Mouse (Mus musculus): ENCODE results near the gene Man2b2. TPM values are rescaled to one million over a fixed set of nuclear protein-coding genes. Genes with fewer than 3 reads are reported as not detected.

Gene Man2b2
- polyA plus RNA-seq (2014; fragmentation: Nextera tagmentation; extraction: Ambion mirVana) = 15.5 and 16.8 TPM in 2 replicates

DNA sequence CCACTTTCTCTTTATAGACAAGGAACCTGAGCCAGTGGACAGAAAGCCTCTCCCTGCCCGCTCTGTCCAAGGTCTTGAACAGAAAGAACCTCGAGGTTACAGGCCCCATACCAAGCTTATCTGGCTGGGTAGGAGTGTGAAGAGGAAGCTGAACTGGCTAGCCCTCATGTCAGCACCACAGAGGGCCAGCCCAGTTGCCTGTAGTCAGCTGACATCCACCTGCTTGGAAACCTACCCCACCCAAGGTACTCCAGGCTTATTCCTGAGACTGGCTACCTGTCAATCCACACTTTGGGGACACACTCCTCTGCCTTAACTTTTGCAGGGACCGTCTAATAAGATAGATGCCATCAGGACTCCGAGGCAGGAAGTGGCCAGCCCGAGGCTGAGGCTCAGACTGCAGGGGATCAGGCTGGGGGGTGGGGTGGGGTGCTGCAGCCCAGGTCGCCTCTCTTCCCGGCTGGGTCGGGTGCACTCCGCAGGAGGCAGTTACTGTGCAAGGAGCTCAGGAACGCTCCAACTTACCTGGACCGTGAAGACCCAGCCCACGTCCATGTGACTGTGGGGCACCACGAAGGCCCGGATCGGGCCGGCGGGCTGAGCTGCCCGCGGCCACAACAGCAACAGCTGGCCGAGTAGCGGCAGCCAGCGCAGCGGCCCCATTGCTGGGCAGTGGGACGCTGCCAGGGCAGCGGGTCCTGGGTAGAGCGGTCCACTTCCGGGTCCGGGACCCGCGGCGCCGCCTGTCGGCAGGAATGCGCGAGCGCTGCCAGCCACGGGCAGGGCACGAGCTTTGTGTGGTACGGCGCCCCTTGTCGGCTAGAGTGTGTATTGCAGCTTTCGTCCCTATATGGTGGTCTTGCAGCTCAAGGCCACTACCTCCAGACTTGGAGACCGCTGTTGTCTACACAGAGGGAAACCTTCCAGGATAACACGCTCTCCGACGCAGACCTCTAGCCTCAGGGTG is at the start of gene Man2b2:
TSS of gene Man2b2 (minus strand) at position 741 of the 967 bp plus-strand sequence.
- Histone ChIP-seq H3K4me2 (ENCODE audit: low read length) (peak within 1 kb of the TSS; percentile 95), H3K4me1 (ENCODE audit: control insufficient read depth in 2 of 2, insufficient read depth in 2 of 2, low read length in 2 of 2) (peaks cover 8 to 15% of the 10 kb centered on the region in 2 experiments), H3K27ac (replicated peaks in 1 of 2; ENCODE audit: control insufficient read depth in 1 of 2, insufficient read depth in 1 of 2, low read depth in 2 of 2, low read length in 2 of 2) (peak within 1 kb of the TSS in 1 of 2 experiments; percentile 55; a peak in 2 of 4 replicates), H3K4me3 (ENCODE audit: control insufficient read depth in 1 of 2, insufficient read depth in 1 of 2, low read depth in 1 of 2, low read length in 2 of 2) (peak within 1 kb of the TSS; percentile 69 to 70), H3K9me3 (ENCODE audit: control insufficient read depth, low read length) (no peaks in the 10 kb centered on the region), H3K27me3 (ENCODE audit: control insufficient read depth, insufficient read depth, low read length) (no peaks in the 10 kb centered on the region), H3K36me3 (ENCODE audit: control insufficient read depth, insufficient read depth, low read length) (peaks cover 25% of the 10 kb centered on the region), H3K9ac (ENCODE audit: low read length) (peak within 1 kb of the TSS; percentile 80)
- peak; percentile 75 for ATAC-seq (ENCODE audit: insufficient number of reproducible peaks, insufficient read depth, low FRiP score, low read depth)
- 1% methylated on average over 46 of the region's 46 CpGs for WGBS

DNA sequence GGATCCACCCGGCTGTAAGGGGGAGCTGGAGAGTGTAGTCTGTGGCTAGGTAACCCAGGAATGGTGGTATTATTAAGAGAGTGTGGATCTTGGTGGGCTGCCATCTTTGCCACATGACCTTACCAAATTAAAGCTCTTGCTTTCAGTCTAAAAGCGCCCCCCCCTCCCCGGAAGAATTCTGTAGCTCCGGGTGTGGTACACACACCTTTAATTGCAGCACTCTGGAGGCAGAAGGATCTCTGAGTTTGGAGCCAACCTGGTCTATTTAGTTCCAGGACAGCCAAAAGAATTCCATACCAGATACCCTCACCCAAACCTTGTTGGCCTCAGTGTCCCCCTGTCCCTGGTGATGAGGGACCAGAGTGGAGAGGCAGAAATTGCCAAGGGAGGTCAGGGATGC is 48.3 kb upstream of the Man2b2 start:
- 81% methylated on average over 4 of the region's 4 CpGs for WGBS
- H3K27ac ChIP-seq (replicated peaks in 1 of 2; ENCODE audit: control insufficient read depth in 1 of 2, insufficient read depth in 1 of 2, low read depth in 2 of 2, low read length in 2 of 2) = no peak overlapping the region
- H3K9me3 ChIP-seq (ENCODE audit: control insufficient read depth, low read length) = no peaks in the 10 kb centered on the region

DNA sequence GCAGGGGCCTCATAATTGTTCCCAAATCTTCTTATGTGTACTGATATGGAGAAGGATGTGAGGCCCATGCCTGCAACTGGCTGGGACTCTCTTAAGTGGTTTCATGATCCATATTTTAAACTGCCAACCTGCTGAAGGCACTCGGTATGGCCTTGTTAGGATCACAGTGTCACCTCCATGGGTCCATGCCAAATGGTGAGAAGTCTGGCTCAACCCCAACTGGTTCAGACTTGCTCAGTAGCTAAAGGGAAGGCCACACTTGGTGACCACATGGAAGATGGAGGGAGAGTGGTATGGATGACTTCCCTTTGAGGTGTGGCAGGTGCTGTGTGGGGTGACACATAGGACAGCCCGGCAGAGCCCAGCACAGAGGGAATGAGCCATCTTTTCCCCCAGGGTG is 47.2 kb upstream of the Man2b2 start:
- H3K4me1 ChIP-seq (ENCODE audit: control insufficient read depth in 2 of 2, insufficient read depth in 2 of 2, low read length in 2 of 2) = no peaks in the 10 kb centered on the region
- no peaks in the 10 kb centered on the region for H3K9me3 ChIP-seq (ENCODE audit: control insufficient read depth, low read length)
- H3K27ac ChIP-seq (replicated peaks in 1 of 2; ENCODE audit: control insufficient read depth in 1 of 2, insufficient read depth in 1 of 2, low read depth in 2 of 2, low read length in 2 of 2) = no peak overlapping the region
- WGBS = 56% methylated on average over 2 of the region's 2 CpGs
- ATAC-seq (ENCODE audit: insufficient number of reproducible peaks, insufficient read depth, low FRiP score, low read depth) = no peak
- peaks cover 19% of the 10 kb centered on the region for H3K27me3 ChIP-seq (ENCODE audit: control insufficient read depth, insufficient read depth, low read length)
- no peak overlapping the region for H3K9ac ChIP-seq (ENCODE audit: low read length)
- H3K4me3 ChIP-seq (ENCODE audit: control insufficient read depth in 1 of 2, insufficient read depth in 1 of 2, low read depth in 1 of 2, low read length in 2 of 2) = no peak overlapping the region
- H3K4me2 ChIP-seq (ENCODE audit: low read length) = no peak overlapping the region
- no peaks in the 10 kb centered on the region for H3K36me3 ChIP-seq (ENCODE audit: control insufficient read depth, insufficient read depth, low read length)

More for the DNA sequence above, 48.3 kb upstream of the Man2b2 start:
- Histone ChIP-seq H3K4me3 (ENCODE audit: control insufficient read depth in 1 of 2, insufficient read depth in 1 of 2, low read depth in 1 of 2, low read length in 2 of 2) (no peak overlapping the region), H3K4me1 (ENCODE audit: control insufficient read depth in 2 of 2, insufficient read depth in 2 of 2, low read length in 2 of 2) (no peaks in the 10 kb centered on the region), H3K36me3 (ENCODE audit: control insufficient read depth, insufficient read depth, low read length) (no peaks in the 10 kb centered on the region), H3K4me2 (ENCODE audit: low read length) (no peak overlapping the region), H3K27me3 (ENCODE audit: control insufficient read depth, insufficient read depth, low read length) (peaks cover 13% of the 10 kb centered on the region), H3K9ac (ENCODE audit: low read length) (no peak overlapping the region)
- no peak for ATAC-seq (ENCODE audit: insufficient number of reproducible peaks, insufficient read depth, low FRiP score, low read depth)

DNA sequence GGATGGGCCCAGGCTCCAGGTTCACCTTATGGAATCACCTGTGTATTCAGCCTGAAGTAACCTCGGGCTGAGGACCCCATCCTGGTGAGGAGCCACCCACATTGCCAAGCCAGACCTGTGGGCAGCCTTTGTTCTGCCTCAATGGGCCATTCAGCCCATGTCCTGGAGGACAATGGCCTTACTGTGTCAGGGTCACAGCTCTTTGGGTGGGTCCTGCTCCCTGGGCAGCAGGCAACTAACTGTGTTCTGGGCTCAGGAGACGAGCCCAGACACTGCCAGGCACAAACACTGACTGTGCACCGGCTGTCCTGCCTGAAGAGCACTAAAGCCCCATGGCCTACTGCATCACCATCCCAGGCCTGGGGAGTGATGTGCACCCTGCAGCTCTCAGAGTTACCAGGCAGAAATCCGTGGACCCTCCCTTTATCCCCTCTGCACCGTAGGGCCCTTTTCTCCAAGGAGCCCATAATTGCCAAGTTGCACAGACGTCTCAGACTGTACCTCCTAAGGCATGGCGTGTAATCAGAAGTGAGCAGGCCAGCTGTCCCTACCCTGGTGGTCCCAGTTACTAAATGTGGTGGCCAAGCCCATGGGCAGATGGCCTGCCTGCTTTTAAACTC is 46.4 kb upstream of the Man2b2 start:
- H3K4me3 ChIP-seq (ENCODE audit: control insufficient read depth in 1 of 2, insufficient read depth in 1 of 2, low read depth in 1 of 2, low read length in 2 of 2) = no peak overlapping the region
- 66% methylated on average over 7 of the region's 7 CpGs for WGBS
- no peaks in the 10 kb centered on the region for H3K4me1 ChIP-seq (ENCODE audit: control insufficient read depth in 2 of 2, insufficient read depth in 2 of 2, low read length in 2 of 2)
- H3K36me3 ChIP-seq (ENCODE audit: control insufficient read depth, insufficient read depth, low read length) = no peaks in the 10 kb centered on the region
- no peak overlapping the region for H3K27ac ChIP-seq (replicated peaks in 1 of 2; ENCODE audit: control insufficient read depth in 1 of 2, insufficient read depth in 1 of 2, low read depth in 2 of 2, low read length in 2 of 2)
- H3K9ac ChIP-seq (ENCODE audit: low read length) = no peak overlapping the region
- H3K9me3 ChIP-seq (ENCODE audit: control insufficient read depth, low read length) = no peaks in the 10 kb centered on the region
- ATAC-seq (ENCODE audit: insufficient number of reproducible peaks, insufficient read depth, low FRiP score, low read depth) = no peak
- peaks cover 27% of the 10 kb centered on the region for H3K27me3 ChIP-seq (ENCODE audit: control insufficient read depth, insufficient read depth, low read length)
- H3K4me2 ChIP-seq (ENCODE audit: low read length) = no peak overlapping the region

DNA sequence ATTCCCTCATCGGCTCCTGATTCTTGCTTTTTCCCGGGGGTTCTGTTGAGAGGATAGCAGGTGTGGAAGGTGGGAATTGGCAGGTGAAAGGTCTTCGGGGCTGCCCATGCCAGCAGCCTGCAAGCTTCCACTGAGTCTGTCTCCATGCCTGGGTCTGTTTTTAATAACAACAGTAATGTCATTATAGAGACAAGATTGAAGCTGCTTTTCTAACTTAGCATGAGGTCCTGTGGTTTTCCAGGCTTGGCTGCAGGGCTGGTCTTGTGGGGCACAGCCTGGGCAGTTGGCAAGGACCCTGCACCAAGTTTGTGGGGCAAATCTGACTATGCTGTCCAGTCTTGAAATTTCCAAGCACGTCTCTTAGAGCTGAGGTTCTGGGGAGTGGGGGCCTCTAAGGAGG is 45.5 kb upstream of the Man2b2 start:
- Histone ChIP-seq H3K27me3 (ENCODE audit: control insufficient read depth, insufficient read depth, low read length) (peaks cover 36% of the 10 kb centered on the region), H3K4me2 (ENCODE audit: low read length) (no peak overlapping the region), H3K27ac (replicated peaks in 1 of 2; ENCODE audit: control insufficient read depth in 1 of 2, insufficient read depth in 1 of 2, low read depth in 2 of 2, low read length in 2 of 2) (no peak overlapping the region), H3K9me3 (ENCODE audit: control insufficient read depth, low read length) (no peaks in the 10 kb centered on the region), H3K36me3 (ENCODE audit: control insufficient read depth, insufficient read depth, low read length) (no peaks in the 10 kb centered on the region), H3K4me1 (ENCODE audit: control insufficient read depth in 2 of 2, insufficient read depth in 2 of 2, low read length in 2 of 2) (no peaks in the 10 kb centered on the region), H3K4me3 (ENCODE audit: control insufficient read depth in 1 of 2, insufficient read depth in 1 of 2, low read depth in 1 of 2, low read length in 2 of 2) (no peak overlapping the region), H3K9ac (ENCODE audit: low read length) (no peak overlapping the region)
- ATAC-seq (ENCODE audit: insufficient number of reproducible peaks, insufficient read depth, low FRiP score, low read depth) = no peak
- WGBS = 62% methylated on average over 4 of the region's 4 CpGs

DNA sequence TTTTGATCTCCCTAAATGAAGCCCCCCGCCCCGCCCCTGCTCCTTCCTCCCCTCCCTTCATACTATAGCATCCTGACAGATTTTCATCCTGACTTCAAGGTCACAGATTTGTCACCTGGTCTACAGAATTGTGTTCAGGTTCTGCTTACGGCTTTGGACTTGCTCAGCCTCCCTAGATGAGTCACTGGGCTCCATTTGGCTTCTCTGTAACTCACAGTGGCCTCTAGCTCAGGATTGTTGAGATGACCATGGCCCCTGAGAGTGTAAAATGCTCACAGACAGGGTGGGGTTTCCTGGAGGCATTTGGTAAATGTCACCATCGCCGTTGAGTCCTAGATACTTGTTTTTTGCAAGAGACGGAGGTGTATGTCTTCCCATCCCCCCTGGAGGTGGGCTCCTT is 40.5 kb upstream of the Man2b2 start:
- WGBS = 72% methylated on average over 6 of the region's 6 CpGs
- no peak overlapping the region for H3K9ac ChIP-seq (ENCODE audit: low read length)
- H3K27me3 ChIP-seq (ENCODE audit: control insufficient read depth, insufficient read depth, low read length) = peaks cover 86% of the 10 kb centered on the region
- H3K4me1 ChIP-seq (ENCODE audit: control insufficient read depth in 2 of 2, insufficient read depth in 2 of 2, low read length in 2 of 2) = peaks cover 0 to 15% of the 10 kb centered on the region in 2 experiments; a peak in 2 of 4 replicates
- no peak for ATAC-seq (ENCODE audit: insufficient number of reproducible peaks, insufficient read depth, low FRiP score, low read depth)
- H3K4me2 ChIP-seq (ENCODE audit: low read length) = no peak overlapping the region
- no peak overlapping the region for H3K27ac ChIP-seq (replicated peaks in 1 of 2; ENCODE audit: control insufficient read depth in 1 of 2, insufficient read depth in 1 of 2, low read depth in 2 of 2, low read length in 2 of 2)
- no peak overlapping the region for H3K4me3 ChIP-seq (ENCODE audit: control insufficient read depth in 1 of 2, insufficient read depth in 1 of 2, low read depth in 1 of 2, low read length in 2 of 2)
- no peaks in the 10 kb centered on the region for H3K36me3 ChIP-seq (ENCODE audit: control insufficient read depth, insufficient read depth, low read length)
- no peaks in the 10 kb centered on the region; the same call in 1 of the 2 replicates for H3K9me3 ChIP-seq (ENCODE audit: control insufficient read depth, low read length)

DNA sequence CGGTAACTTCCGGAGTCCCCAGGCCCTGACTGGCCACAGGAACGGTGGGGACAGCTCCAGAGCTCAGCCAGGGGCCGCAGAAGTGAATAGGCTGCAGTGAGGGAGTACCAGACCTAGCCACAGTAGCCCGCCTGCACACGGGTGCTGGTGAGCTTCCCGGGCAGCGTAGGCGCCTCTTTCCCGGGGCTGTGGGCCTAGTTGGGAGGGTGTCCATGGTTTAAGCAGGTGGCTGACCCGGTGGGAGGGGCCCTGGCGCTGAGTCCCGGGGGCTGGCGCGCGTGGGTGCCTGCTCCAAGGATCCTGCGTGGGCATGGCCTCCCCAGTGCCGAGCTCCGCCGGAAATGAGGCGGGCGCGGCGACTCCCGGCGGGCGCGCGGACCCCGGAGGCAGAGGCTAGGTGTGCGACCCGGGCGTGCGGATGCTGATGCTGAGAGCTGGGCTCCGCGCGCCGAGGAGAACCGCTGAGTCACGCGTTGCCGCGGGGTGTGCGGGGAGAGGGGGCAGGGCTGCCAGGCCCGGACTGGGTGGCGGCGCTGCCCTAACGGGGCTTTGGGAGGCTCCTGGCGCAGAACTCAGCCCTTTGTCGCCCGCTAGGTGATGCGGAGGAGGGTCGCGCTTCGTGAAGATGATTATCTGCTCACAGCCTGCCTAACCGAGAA is 39.3 kb upstream of the Man2b2 start:
- Histone ChIP-seq H3K4me3 (ENCODE audit: control insufficient read depth in 1 of 2, insufficient read depth in 1 of 2, low read depth in 1 of 2, low read length in 2 of 2) (peak overlapping the region; percentile 21 to 44), H3K27me3 (ENCODE audit: control insufficient read depth, insufficient read depth, low read length) (peaks cover 90% of the 10 kb centered on the region), H3K27ac (replicated peaks in 1 of 2; ENCODE audit: control insufficient read depth in 1 of 2, insufficient read depth in 1 of 2, low read depth in 2 of 2, low read length in 2 of 2) (no peak overlapping the region), H3K4me2 (ENCODE audit: low read length) (peak overlapping the region; percentile 73), H3K36me3 (ENCODE audit: control insufficient read depth, insufficient read depth, low read length) (no peaks in the 10 kb centered on the region), H3K9ac (ENCODE audit: low read length) (no peak overlapping the region), H3K4me1 (ENCODE audit: control insufficient read depth in 2 of 2, insufficient read depth in 2 of 2, low read length in 2 of 2) (peaks cover 0 to 15% of the 10 kb centered on the region in 2 experiments; a peak in 2 of 4 replicates), H3K9me3 (ENCODE audit: control insufficient read depth, low read length) (no peaks in the 10 kb centered on the region; the same call in 1 of the 2 replicates)
- WGBS = 1% methylated on average over 56 of the region's 56 CpGs
- ATAC-seq (ENCODE audit: insufficient number of reproducible peaks, insufficient read depth, low FRiP score, low read depth) = 0 out of 2 replicates have a peak, but pooled peaks have one; percentile 27
